ENCODE assay signal across 17 mouse cellular contexts in the genomic region with DNA sequence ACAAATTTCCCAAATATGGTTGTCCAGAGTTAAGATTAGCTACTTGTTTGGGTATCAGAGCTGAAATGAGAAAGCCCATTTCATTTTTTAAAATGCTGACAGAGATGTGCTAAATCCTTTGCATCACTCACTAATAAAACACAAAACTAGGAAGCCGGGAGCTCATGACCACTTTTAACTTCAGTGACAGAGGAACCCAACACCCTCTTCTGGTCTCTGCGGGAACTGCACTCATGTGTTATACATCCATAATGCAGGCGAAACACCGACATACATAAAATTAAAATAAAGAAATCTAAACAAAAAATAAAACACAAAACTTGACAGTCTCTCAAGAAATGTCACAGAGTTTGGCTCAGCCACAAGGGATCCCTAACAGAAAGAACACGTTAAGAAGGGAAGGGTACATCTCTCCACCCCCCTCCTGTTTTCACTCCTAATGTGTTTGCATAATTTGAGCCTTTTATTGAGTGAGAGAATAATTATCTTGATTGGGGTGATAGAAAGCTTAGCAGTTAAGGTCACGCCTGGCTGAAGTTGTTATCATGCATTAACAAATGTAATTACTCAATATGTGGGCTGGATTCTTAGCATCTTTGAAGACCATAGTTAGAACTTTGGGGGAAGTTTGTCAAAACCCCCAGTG.
DNase-seq lines count a peak whose midpoint lies in the region; ATAC-seq lines count a peak whose summit lies in the region.
"Had no signal": no experiment of that assay in that cellular context is flagged by ENCODE, and none has a peak within 500 bp of the region (broad histone marks: within the 10 kb centered on the region; RNA-seq: fewer than 3 reads in every experiment).

No protein-coding gene starts in this region.

- no peak overlapping the region for H3K4me3 ChIP-seq in forebrain, embryonic 16.5 days (replicated peaks; ENCODE audit: low read length)
- no peak overlapping the region for H3K4me3 ChIP-seq in forebrain, embryonic 12.5 days (replicated peaks)
- H3K4me3 ChIP-seq: intestine, embryonic 15.5 days; limb, embryonic 10.5 days had no signal

- WGBS in forebrain, embryonic 16.5 days, result 57% methylated on average over 6 of the region's 6 CpGs
- 71% methylated on average over 6 of the region's 6 CpGs for WGBS in forebrain, embryonic 12.5 days

- no peaks in the 10 kb centered on the region for H3K9me3 ChIP-seq in forebrain, embryonic 16.5 days (ENCODE audit: control insufficient read depth, low read length)
- H3K9me3 ChIP-seq in forebrain, embryonic 12.5 days, result no peaks in the 10 kb centered on the region
- H3K9me3 ChIP-seq: intestine, embryonic 15.5 days; limb, embryonic 10.5 days had no signal

- no peaks in the 10 kb centered on the region for H3K4me1 ChIP-seq in forebrain, embryonic 16.5 days (replicated peaks; ENCODE audit: control insufficient read depth, insufficient read depth, low read length)
- peaks cover 8% of the 10 kb centered on the region; the same call in 1 of the 2 replicates for H3K4me1 ChIP-seq in forebrain, embryonic 12.5 days
- H3K4me1 ChIP-seq: intestine, embryonic 15.5 days; limb, embryonic 10.5 days had no signal

- no peak overlapping the region for H3K4me2 ChIP-seq in forebrain, embryonic 16.5 days (ENCODE audit: low read length)
- no peak overlapping the region for H3K4me2 ChIP-seq in forebrain, embryonic 12.5 days
- H3K4me2 ChIP-seq: intestine, embryonic 15.5 days; midbrain, embryonic 11.5 days had no signal

- no peak overlapping the region for H3K27ac ChIP-seq in forebrain, embryonic 16.5 days (ENCODE audit: low read length)
- H3K27ac ChIP-seq in forebrain, embryonic 12.5 days, result no peak overlapping the region
- H3K27ac ChIP-seq: intestine, embryonic 15.5 days; limb, embryonic 10.5 days; liver, embryonic 14.5 days had no signal

- no peaks in the 10 kb centered on the region for H3K27me3 ChIP-seq in forebrain, embryonic 16.5 days (replicated peaks; ENCODE audit: control insufficient read depth, insufficient read depth, low read length)
- H3K27me3 ChIP-seq in forebrain, embryonic 12.5 days, result no peaks in the 10 kb centered on the region
- H3K27me3 ChIP-seq: intestine, embryonic 15.5 days had no signal

- ATAC-seq in forebrain, embryonic 16.5 days, result peak; percentile 74
- no peak for ATAC-seq in forebrain, embryonic 12.5 days (ENCODE audit: low FRiP score)
- ATAC-seq: intestine, embryonic 15.5 days had no signal

- no peaks in the 10 kb centered on the region for H3K36me3 ChIP-seq in forebrain, embryonic 16.5 days (ENCODE audit: control insufficient read depth, insufficient read depth)
- no peaks in the 10 kb centered on the region for H3K36me3 ChIP-seq in forebrain, embryonic 12.5 days (replicated peaks)
- H3K36me3 ChIP-seq: intestine, embryonic 15.5 days; limb, embryonic 10.5 days had no signal

- peak; percentile 35 to 49 for DNase-seq in layer of hippocampus, postnatal 10 days (ENCODE audit: low spot score in 2 of 2)
- no peak for DNase-seq in layer of hippocampus, adult 9-11 months
- peak; percentile 55 for DNase-seq in right cerebral cortex, postnatal 14 days
- no peak for DNase-seq in right cerebral cortex, postnatal 36 days (ENCODE audit: low spot score in 2 of 2)
- DNase-seq in retina, postnatal 1 day, result peak; percentile 52
- DNase-seq in ovary, postnatal 36 days (ENCODE audit: low spot score), result no peak
- DNase-seq: embryo, embryonic 11 days; gastrocnemius, postnatal 10 days; heart, postnatal 4 days; lung, postnatal 14 days; thymus, adult 2 months had no signal

- no peak overlapping the region for H3K9ac ChIP-seq in forebrain, embryonic 16.5 days (replicated peaks; ENCODE audit: low read depth, low read length)
- no peak overlapping the region for H3K9ac ChIP-seq in forebrain, embryonic 12.5 days
- H3K9ac ChIP-seq: intestine, embryonic 15.5 days; liver, embryonic 14.5 days had no signal

Comparison
In these comparisons a context has a peak if more than half of its experiments do, and no peak if none do; other contexts are left out.
1. DNase-seq: peak in layer of hippocampus, postnatal 10 days (2 of 2), right cerebral cortex, postnatal 14 days (single experiment) and retina, postnatal 1 day (single experiment); none in layer of hippocampus, adult 9-11 months (single experiment), right cerebral cortex, postnatal 36 days (0 of 2) and ovary, postnatal 36 days (single experiment).